Mouse (Mus musculus) neural tube, embryonic 13.5 days (tissue): ENCODE data around the gene Gen1. TPM values are rescaled to one million over a fixed set of nuclear protein-coding genes. Genes with fewer than 3 reads are reported as not detected.
A peak's percentile ranks its signal among the peaks of the same experiment; 100 is the strongest.

Experiments
- ATAC-seq: fragments of 200-750 bp; cut with Nextera tagmentation; 2 replicates; pipeline ENCODE4 v1.8.0; 2017; ENCODE audit warnings: low read depth, mild to moderate bottlenecking, moderate TSS enrichment, moderate library complexity
- H3K27ac ChIP-seq: fragments of 300-500 bp; sonication (generic); replicated peaks from 2 replicates; pipeline ENCODE4 v1.5.1; 2015; ENCODE audit warnings: moderate library complexity, mild to moderate bottlenecking, inconsistent platforms
- H3K27me3 ChIP-seq: fragments of 300-500 bp; sonication (generic); 2 replicates; pipeline ENCODE4 v1.6.1; 2015; ENCODE audit warnings: mild to moderate bottlenecking, inconsistent platforms
- H3K36me3 ChIP-seq: fragments of 300-500 bp; sonication (generic); 2 replicates; pipeline ENCODE4 v1.6.1; 2015; ENCODE audit warnings: mild to moderate bottlenecking, inconsistent platforms
- H3K4me1 ChIP-seq: fragments of 300-500 bp; sonication (generic); replicated peaks from 2 replicates; pipeline ENCODE4 v1.6.1; 2015; ENCODE audit warnings: inconsistent platforms
- H3K4me2 ChIP-seq: fragments of 300-500 bp; sonication (generic); 2 replicates; pipeline ENCODE4 v1.6.1; 2015; ENCODE audit warnings: inconsistent platforms, mild to moderate bottlenecking, moderate library complexity
- H3K4me3 ChIP-seq: fragments of 300-500 bp; sonication (generic); 2 replicates; pipeline ENCODE4 v1.5.1; 2015; ENCODE audit warnings: mild to moderate bottlenecking, inconsistent platforms
- H3K9ac ChIP-seq: fragments of 300-500 bp; sonication (generic); 2 replicates; pipeline ENCODE4 v1.6.1; 2015; ENCODE audit warnings: moderate library complexity, mild to moderate bottlenecking, inconsistent platforms
- H3K9me3 ChIP-seq: fragments of 300-500 bp; sonication (generic); 2 replicates; pipeline ENCODE4 v1.6.1; 2016; ENCODE audit warnings: inconsistent platforms
- WGBS: fragments of 180-500 bp; shearing (Covaris S2); methylation state at CpG from one replicate; pipeline ENCODE4 v1.1.7; 2015; 5-methylcytosine and 5-hydroxymethylcytosine counted together
- microRNA-seq: library from miRNA; unstranded; fragments of <30 nt; microRNA quantifications from one replicate; pipeline ENCODE4, GENCODE M21; 2016
- polyA plus RNA-seq: library from polyadenylated mRNA; unstranded; fragments of >200 nt; fragmentation: Nextera tagmentation; extraction: Ambion mirVana; gene quantifications from 2 replicates; pipeline ENCODE4 v1.2.1, GENCODE M21; 2015

Gene Gen1
- polyA plus RNA-seq, 1 experiment from 2014 or later = 2.2 TPM

DNA sequence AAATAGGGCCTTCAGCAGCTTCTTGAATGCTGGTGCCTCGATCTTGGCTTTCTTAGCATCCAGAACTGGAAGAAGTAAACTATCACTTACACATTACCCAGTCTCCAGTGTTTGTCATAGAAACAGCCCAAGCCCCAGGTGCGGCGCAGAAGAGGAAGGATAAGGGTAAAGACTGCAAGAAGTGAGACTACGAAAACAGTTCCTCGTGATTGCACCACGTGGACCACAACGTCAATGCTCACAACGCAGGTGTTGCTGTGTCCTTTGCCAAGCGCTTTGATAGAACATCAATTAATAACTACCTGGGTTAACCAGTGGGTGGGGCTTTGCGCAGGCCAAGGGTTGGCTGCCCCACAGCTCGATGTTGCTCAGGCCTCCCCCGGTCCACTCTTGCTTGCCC lies 64.9 kb downstream of the Gen1 start:
- Histone ChIP-seq H3K27ac (no peak overlapping the region), H3K4me1 (peaks cover 6% of the 10 kb centered on the region; the same call in 1 of the 2 replicates), H3K9ac (no peak overlapping the region), H3K4me2 (no peak overlapping the region), H3K9me3 (no peaks in the 10 kb centered on the region), H3K4me3 (no peak overlapping the region), H3K36me3 (no peaks in the 10 kb centered on the region), H3K27me3 (no peaks in the 10 kb centered on the region)
- ATAC-seq = no peak
- 95% methylated on average over 12 of the region's 12 CpGs for WGBS

DNA sequence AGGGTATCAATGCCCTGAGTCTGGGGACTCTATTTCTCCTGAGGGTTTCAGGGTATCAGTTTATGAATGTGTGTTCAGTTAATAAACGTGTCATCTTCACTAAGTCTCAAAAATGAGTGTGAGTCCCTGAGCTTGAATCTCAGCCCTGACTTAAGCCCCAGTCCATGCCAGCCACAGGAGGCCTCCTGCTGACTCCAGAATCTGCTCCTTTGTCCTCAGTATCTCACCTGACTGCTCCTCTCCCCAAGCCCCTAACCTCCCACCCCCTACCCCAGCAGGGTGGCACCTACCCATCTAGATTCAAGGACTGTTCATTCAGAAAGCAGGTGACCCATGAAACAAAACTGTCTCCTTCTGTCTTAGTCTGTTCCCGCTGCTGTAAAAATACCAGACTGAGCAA lies 67.0 kb downstream of the Gen1 start:
- Histone ChIP-seq H3K9me3 (no peaks in the 10 kb centered on the region), H3K4me1 (peaks cover 6% of the 10 kb centered on the region; the same call in 1 of the 2 replicates), H3K4me2 (no peak overlapping the region), H3K27me3 (no peaks in the 10 kb centered on the region), H3K4me3 (no peak overlapping the region), H3K9ac (no peak overlapping the region), H3K36me3 (no peaks in the 10 kb centered on the region), H3K27ac (no peak overlapping the region)
- WGBS = 42% methylated on average over 2 of the region's 2 CpGs
- no peak for ATAC-seq

DNA sequence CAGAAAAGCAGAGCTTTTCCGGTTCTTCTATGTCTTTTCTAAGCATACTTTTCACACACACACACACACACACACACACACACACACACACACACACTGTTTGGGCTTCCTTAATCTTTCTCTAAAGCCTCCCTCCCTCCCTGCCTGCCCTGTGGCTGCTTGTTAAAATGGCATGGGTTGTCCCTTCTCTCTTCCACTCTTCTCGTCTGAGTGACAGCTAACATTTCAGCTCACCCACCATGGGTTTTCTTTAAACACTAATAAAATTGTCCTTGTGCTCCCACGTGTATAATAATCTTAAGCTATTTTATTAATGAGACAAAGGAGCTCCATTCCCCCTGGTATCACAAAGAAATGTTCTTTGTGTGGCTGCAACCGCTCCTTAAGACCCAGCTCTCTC lies 67.6 kb downstream of the Gen1 start:
- Histone ChIP-seq H3K27me3 (no peaks in the 10 kb centered on the region), H3K9me3 (no peaks in the 10 kb centered on the region), H3K4me2 (no peak overlapping the region), H3K36me3 (no peaks in the 10 kb centered on the region), H3K9ac (no peak overlapping the region), H3K4me3 (no peak overlapping the region), H3K27ac (no peak overlapping the region), H3K4me1 (peaks cover 6% of the 10 kb centered on the region; the same call in 1 of the 2 replicates)
- no peak for ATAC-seq
- 36% methylated on average over 4 of the region's 4 CpGs for WGBS

DNA sequence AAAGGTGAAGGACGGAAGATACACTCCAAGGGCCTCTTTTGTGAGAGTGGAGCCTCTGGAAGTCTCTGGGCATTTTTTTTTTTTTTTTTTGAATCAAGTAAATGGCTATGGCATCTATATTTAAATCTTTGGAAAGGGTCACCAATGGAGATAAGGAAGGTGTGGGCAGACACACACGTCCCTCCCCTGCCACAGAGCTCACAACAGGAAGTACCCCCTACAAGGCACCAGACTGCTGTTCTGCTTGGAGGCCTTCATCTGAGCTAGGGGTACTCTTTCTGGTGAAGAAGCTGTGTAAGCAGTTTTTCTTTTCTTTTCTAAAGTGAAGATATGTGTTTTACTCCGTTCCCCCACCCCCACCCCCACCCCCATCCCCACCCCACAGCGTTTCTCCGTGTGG lies 68.8 kb downstream of the Gen1 start:
- no peak for ATAC-seq
- Histone ChIP-seq H3K4me3 (no peak overlapping the region), H3K9ac (peak overlapping the region; percentile 52; the same call in 1 of the 2 replicates), H3K9me3 (no peaks in the 10 kb centered on the region), H3K4me1 (peaks cover 6% of the 10 kb centered on the region; the same call in 1 of the 2 replicates), H3K4me2 (peak overlapping the region; percentile 45; the same call in 1 of the 2 replicates), H3K36me3 (no peaks in the 10 kb centered on the region), H3K27ac (no peak overlapping the region), H3K27me3 (no peaks in the 10 kb centered on the region)
- 58% methylated on average over 5 of the region's 5 CpGs for WGBS

DNA sequence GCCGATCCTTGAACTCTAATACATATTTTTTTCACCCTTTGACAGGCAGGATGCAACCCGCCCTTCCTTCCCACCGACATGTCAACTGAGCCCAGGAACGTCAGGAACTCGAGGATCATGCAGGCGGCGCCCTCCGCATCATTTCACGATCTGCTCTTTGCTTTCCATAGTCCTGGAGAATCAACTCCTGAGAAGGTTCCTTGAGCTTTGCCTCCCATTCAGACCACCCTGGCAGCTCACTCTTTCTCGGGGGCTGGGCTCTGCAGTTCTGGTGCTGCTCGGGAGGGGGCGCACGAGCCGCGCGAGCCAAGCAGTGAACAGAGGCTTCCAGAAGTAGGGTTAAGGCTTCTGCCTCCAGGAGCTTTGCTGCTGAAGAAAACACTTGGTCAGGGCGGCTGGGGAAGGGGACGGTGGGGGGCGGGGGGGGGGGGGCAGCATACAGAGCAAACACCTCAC lies 69.4 kb downstream of the Gen1 start:
- Histone ChIP-seq H3K9me3 (no peaks in the 10 kb centered on the region), H3K27me3 (no peaks in the 10 kb centered on the region), H3K9ac (peak overlapping the region; percentile 52), H3K4me2 (peak overlapping the region; percentile 45), H3K4me1 (peaks cover 6% of the 10 kb centered on the region; the same call in 1 of the 2 replicates), H3K36me3 (no peaks in the 10 kb centered on the region), H3K27ac (no peak overlapping the region), H3K4me3 (no peak overlapping the region)
- WGBS = 13% methylated on average over 18 of the region's 19 CpGs
- peak; percentile 77 for ATAC-seq

DNA sequence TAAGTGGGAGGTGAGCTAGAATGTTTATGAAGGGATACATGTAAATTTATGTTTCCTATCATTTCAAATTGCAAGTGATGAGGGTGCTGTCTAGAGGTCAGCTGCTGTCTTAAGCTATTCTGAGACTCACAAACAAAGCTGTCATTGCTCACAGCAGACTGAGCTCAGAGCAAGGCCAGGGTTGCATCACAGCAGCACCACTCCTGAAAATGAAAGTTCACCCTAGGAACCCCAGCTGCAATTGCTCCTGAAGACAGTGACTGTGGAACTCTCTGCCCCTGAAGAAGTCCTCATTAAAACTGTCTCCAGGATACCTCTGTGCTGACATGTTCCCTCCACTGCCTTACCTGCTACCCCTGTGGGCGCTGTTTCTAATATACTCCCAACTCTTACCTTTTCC lies 70.6 kb downstream of the Gen1 start:
- H3K9ac ChIP-seq = no peak overlapping the region
- H3K4me1 ChIP-seq = peaks cover 6% of the 10 kb centered on the region; the same call in 1 of the 2 replicates
- no peaks in the 10 kb centered on the region for H3K27me3 ChIP-seq
- no peak overlapping the region for H3K4me3 ChIP-seq
- H3K9me3 ChIP-seq = no peaks in the 10 kb centered on the region
- ATAC-seq = no peak
- no peak overlapping the region for H3K4me2 ChIP-seq
- H3K36me3 ChIP-seq = no peaks in the 10 kb centered on the region
- H3K27ac ChIP-seq = no peak overlapping the region
- 84% methylated on average over 1 of the region's 1 CpGs for WGBS

Small RNAs within 50 kb of the gene (microRNA-seq; reads per million reads assigned to microRNA genes)
- gene Mir7675 = not detected

Other genes with a start within 250 kb of the Gen1 start
- 0.55 and 1.2 TPM in 2 replicates for gene Kcns3, start 114.7 kb downstream of the Gen1 start, polyA plus RNA-seq
- gene Msgn1, start 56.8 kb downstream of the Gen1 start, polyA plus RNA-seq = not detected in 2 replicates
- gene Smc6, start 85 bp upstream of the Gen1 start, polyA plus RNA-seq = 112 and 130 TPM in 2 replicates
- gene Vsnl1, start 170.8 kb upstream of the Gen1 start, polyA plus RNA-seq = 30.0 and 37.0 TPM in 2 replicates
- 0.15 and 0.20 TPM in 2 replicates for gene Rad51ap2, start 190.3 kb upstream of the Gen1 start, polyA plus RNA-seq